Mouse (Mus musculus) spleen, adult 2 months (tissue): Measurements from ENCODE around the gene Terb2.

Experiments used
- CTCF ChIP-seq: fragments of 200-500 bp; IDR thresholded peaks from 2 replicates; pipeline ENCODE4 v1.5.1; 2011; ENCODE audit warnings: mild to moderate bottlenecking, inconsistent platforms; ENCODE audit not compliant: insufficient read depth, insufficient read length, insufficient replicate concordance; ENCODE audit errors: extremely low read depth
- POLR2A ChIP-seq: fragments of 200-500 bp; IDR thresholded peaks from 2 replicates; pipeline ENCODE4 v1.6.1; 2011; ENCODE audit warnings: low read depth, low read length, inconsistent platforms

DNA sequence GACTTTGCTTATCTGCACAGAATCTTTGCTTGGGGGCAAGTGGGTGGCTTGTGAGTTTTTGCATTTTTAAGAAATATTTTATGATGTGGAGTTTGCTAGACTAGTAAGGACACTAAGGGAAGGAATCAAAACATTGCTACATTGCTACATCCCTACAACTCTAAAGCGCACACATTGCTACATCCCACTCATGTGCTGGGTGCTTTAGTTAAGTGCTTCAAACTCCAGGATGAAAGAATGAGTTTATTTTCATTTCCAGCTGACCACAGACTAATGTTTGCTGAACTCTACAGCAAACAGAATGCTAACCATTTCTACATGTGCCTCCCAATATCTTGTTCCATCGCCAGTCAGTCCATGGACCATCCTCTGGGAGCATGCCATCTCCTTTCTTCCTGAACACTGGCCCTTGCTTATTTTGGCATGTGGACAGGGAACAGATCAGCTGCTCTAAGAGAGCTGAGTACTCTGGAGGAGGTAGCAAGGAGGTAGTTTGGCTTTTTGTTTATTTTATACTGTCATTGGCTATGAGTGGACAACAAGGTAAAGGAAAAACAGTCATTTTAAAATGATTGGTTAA, 51.9 kb downstream of the Terb2 start:
- TF ChIP-seq CTCF (no peak), POLR2A (no peak)
